Mouse (Mus musculus) liver, embryonic 13.5 days (tissue): ENCODE measurements around the gene Ndufv3. TPM values are rescaled to one million over a fixed set of nuclear protein-coding genes. Genes with fewer than 3 reads are reported as not detected.
"Not testable (repeated sequence)": the region's sequence is repeated elsewhere in the genome, so short reads cannot be mapped to it uniquely, and the experiment has no call there.

Experiments
- ATAC-seq: fragments of 200-750 bp; cut with Nextera tagmentation; 2 replicates; pipeline ENCODE4 v1.8.0; 2017; ENCODE audit warnings: low read depth, mild to moderate bottlenecking, moderate number of reproducible peaks, moderate library complexity
- DNase-seq: peaks from one replicate; pipeline ENCODE4 v3.0.0; 2022
- H3K27ac ChIP-seq: fragments of 300-500 bp; sonication (generic); 2 replicates; pipeline ENCODE4 v1.5.1; 2015; ENCODE audit warnings: moderate library complexity, mild to moderate bottlenecking, inconsistent platforms
- H3K27me3 ChIP-seq: fragments of 300-500 bp; sonication (generic); 2 replicates; pipeline ENCODE4 v1.6.1; 2015; ENCODE audit warnings: mild to moderate bottlenecking, inconsistent platforms
- H3K36me3 ChIP-seq: fragments of 300-500 bp; sonication (generic); 2 replicates; pipeline ENCODE4 v1.6.1; 2015; ENCODE audit warnings: mild to moderate bottlenecking, inconsistent platforms
- H3K4me1 ChIP-seq: fragments of 300-500 bp; sonication (generic); replicated peaks from 2 replicates; pipeline ENCODE4 v1.6.1; 2015; ENCODE audit warnings: inconsistent platforms
- H3K4me2 ChIP-seq: fragments of 300-500 bp; sonication (generic); 2 replicates; pipeline ENCODE4 v1.6.1; 2015; ENCODE audit warnings: inconsistent platforms, mild to moderate bottlenecking, moderate library complexity
- H3K4me3 ChIP-seq: fragments of 300-500 bp; sonication (generic); replicated peaks from 2 replicates; pipeline ENCODE4 v1.5.1; 2015; ENCODE audit warnings: mild to moderate bottlenecking, inconsistent platforms
- H3K9ac ChIP-seq: fragments of 300-500 bp; sonication (generic); 2 replicates; pipeline ENCODE4 v1.6.1; 2015; ENCODE audit warnings: mild to moderate bottlenecking, inconsistent platforms
- H3K9me3 ChIP-seq: fragments of 300-500 bp; sonication (generic); replicated peaks from 2 replicates; pipeline ENCODE4 v1.6.1; 2016; ENCODE audit warnings: inconsistent platforms
- WGBS: fragments of 180-500 bp; shearing (Covaris S2); methylation state at CpG from one replicate; pipeline ENCODE4 v1.1.7; 2015; ENCODE audit not compliant: insufficient replicate concordance; 5-methylcytosine and 5-hydroxymethylcytosine counted together
- polyA plus RNA-seq: library from polyadenylated mRNA; unstranded; fragments of >200 nt; fragmentation: Nextera tagmentation; extraction: Ambion mirVana; gene quantifications from 2 replicates; pipeline ENCODE4 v1.2.1, GENCODE M21; 2015

Gene Ndufv3
- polyA plus RNA-seq, 1 experiment from 2014 or later, result 179 TPM

GRCm38 (mm10) chr17:31535871-31536629 lies 16.1 kb downstream of the Ndufv3 start:
- H3K27ac ChIP-seq, result no peak overlapping the region
- H3K27me3 ChIP-seq, result no peaks in the 10 kb centered on the region
- H3K9me3 ChIP-seq, result no peaks in the 10 kb centered on the region
- peaks cover 13% of the 10 kb centered on the region for H3K36me3 ChIP-seq
- ATAC-seq (no peak), DNase-seq (no peak)
- H3K4me3 ChIP-seq, result no peak overlapping the region
- 31% methylated on average over 8 of the region's 8 CpGs for WGBS
- no peak overlapping the region for H3K4me2 ChIP-seq
- no peaks in the 10 kb centered on the region for H3K4me1 ChIP-seq
- H3K9ac ChIP-seq, result no peak overlapping the region

GRCm38 (mm10) chr17:31540101-31540500 lies 20.2 kb downstream of the Ndufv3 start:
- no peak for DNase-seq
- ATAC-seq, result no peak

GRCm38 (mm10) chr17:31540809-31541459 lies 21.0 kb downstream of the Ndufv3 start:
- 58% methylated on average over 4 of the region's 4 CpGs for WGBS
- Histone ChIP-seq H3K27ac (no peak overlapping the region), H3K9ac (no peak overlapping the region)

More at GRCm38 (mm10) chr17:31540101-31540500, 20.2 kb downstream of the Ndufv3 start:
- no peak overlapping the region for H3K9ac ChIP-seq
- no peaks in the 10 kb centered on the region for H3K27me3 ChIP-seq
- H3K27ac ChIP-seq, result no peak overlapping the region
- no peaks in the 10 kb centered on the region for H3K4me1 ChIP-seq
- WGBS, result 45% methylated on average over 3 of the region's 3 CpGs
- H3K36me3 ChIP-seq, result no peaks in the 10 kb centered on the region
- no peaks in the 10 kb centered on the region for H3K9me3 ChIP-seq
- no peak overlapping the region for H3K4me2 ChIP-seq
- no peak overlapping the region for H3K4me3 ChIP-seq

GRCm38 (mm10) chr17:31541460-31541831 lies 21.5 kb downstream of the Ndufv3 start:
- H3K4me3 ChIP-seq, result no peak overlapping the region
- H3K9ac ChIP-seq, result no peak overlapping the region
- DNase-seq (no peak), ATAC-seq (no peak)
- H3K4me2 ChIP-seq, result no peak overlapping the region
- 56% methylated on average over 6 of the region's 6 CpGs for WGBS
- no peaks in the 10 kb centered on the region for H3K4me1 ChIP-seq
- H3K27me3 ChIP-seq, result no peaks in the 10 kb centered on the region
- no peak overlapping the region for H3K27ac ChIP-seq
- H3K9me3 ChIP-seq, result no peaks in the 10 kb centered on the region
- H3K36me3 ChIP-seq, result no peaks in the 10 kb centered on the region

More at GRCm38 (mm10) chr17:31540809-31541459, 21.0 kb downstream of the Ndufv3 start:
- no peak for ATAC-seq
- H3K4me2 ChIP-seq, result no peak overlapping the region
- no peak overlapping the region for H3K4me3 ChIP-seq
- H3K9me3 ChIP-seq, result no peaks in the 10 kb centered on the region
- no peak for DNase-seq
- H3K36me3 ChIP-seq, result no peaks in the 10 kb centered on the region
- H3K4me1 ChIP-seq, result no peaks in the 10 kb centered on the region
- H3K27me3 ChIP-seq, result no peaks in the 10 kb centered on the region

GRCm38 (mm10) chr17:31543574-31543973 lies 23.7 kb downstream of the Ndufv3 start:
- no peak for ATAC-seq
- Histone ChIP-seq H3K27me3 (no peaks in the 10 kb centered on the region), H3K36me3 (no peaks in the 10 kb centered on the region), H3K4me2 (no peak overlapping the region), H3K9me3 (no peaks in the 10 kb centered on the region), H3K4me3 (no peak overlapping the region), H3K27ac (no peak overlapping the region), H3K9ac (no peak overlapping the region), H3K4me1 (no peaks in the 10 kb centered on the region)
- 40% methylated on average over 6 of the region's 6 CpGs for WGBS
- DNase-seq, result no peak

- H3K36me3 ChIP-seq, result no peaks in the 10 kb centered on the region
- WGBS, result 72% methylated on average over 9 of the region's 9 CpGs
- no peaks in the 10 kb centered on the region for H3K9me3 ChIP-seq
Observed at GRCm38 (mm10) chr17:31546444-31547196, 26.7 kb downstream of the Ndufv3 start.

GRCm38 (mm10) chr17:31547974-31548373 lies 28.1 kb downstream of the Ndufv3 start:
- Histone ChIP-seq H3K27ac (no peak overlapping the region), H3K4me3 (no peak overlapping the region), H3K4me1 (no peaks in the 10 kb centered on the region), H3K9me3 (no peaks in the 10 kb centered on the region), H3K27me3 (no peaks in the 10 kb centered on the region), H3K36me3 (no peaks in the 10 kb centered on the region), H3K9ac (no peak overlapping the region), H3K4me2 (no peak overlapping the region)
- WGBS, result 56% methylated on average over 3 of the region's 3 CpGs
- ATAC-seq (no peak), DNase-seq (no peak)

More at GRCm38 (mm10) chr17:31546444-31547196, 26.7 kb downstream of the Ndufv3 start:
- Histone ChIP-seq H3K9ac (no peak overlapping the region), H3K4me3 (no peak overlapping the region), H3K27me3 (no peaks in the 10 kb centered on the region), H3K4me1 (no peaks in the 10 kb centered on the region), H3K27ac (no peak overlapping the region), H3K4me2 (no peak overlapping the region)
- no peak for ATAC-seq
- DNase-seq, result no peak

GRCm38 (mm10) chr17:31549389-31549788 lies 29.5 kb downstream of the Ndufv3 start:
- Histone ChIP-seq H3K9me3 (no peaks in the 10 kb centered on the region), H3K4me1 (no peaks in the 10 kb centered on the region), H3K4me3 (no peak overlapping the region), H3K9ac (no peak overlapping the region), H3K27me3 (no peaks in the 10 kb centered on the region), H3K4me2 (no peak overlapping the region), H3K36me3 (no peaks in the 10 kb centered on the region), H3K27ac (no peak overlapping the region)
- ATAC-seq, result no peak
- no peak for DNase-seq
- WGBS, result 55% methylated on average over 8 of the region's 8 CpGs

GRCm38 (mm10) chr17:31552601-31553000 lies 32.7 kb downstream of the Ndufv3 start:
- H3K36me3 ChIP-seq, H3K4me3 ChIP-seq, H3K4me1 ChIP-seq, H3K4me2 ChIP-seq, DNase-seq, H3K9me3 ChIP-seq, H3K27ac ChIP-seq, H3K27me3 ChIP-seq, H3K9ac ChIP-seq, ATAC-seq: not testable (repeated sequence)
- WGBS, result 88% methylated on average over 23 of the region's 23 CpGs

- Histone ChIP-seq H3K9me3 (no peaks in the 10 kb centered on the region), H3K9ac (no peak overlapping the region), H3K4me3 (no peak overlapping the region), H3K27me3 (no peaks in the 10 kb centered on the region), H3K4me2 (no peak overlapping the region), H3K27ac (no peak overlapping the region), H3K36me3 (no peaks in the 10 kb centered on the region), H3K4me1 (peaks cover 3% of the 10 kb centered on the region)
- DNase-seq (no peak), ATAC-seq (no peak)
- WGBS, result 59% methylated on average over 4 of the region's 4 CpGs
Observed at GRCm38 (mm10) chr17:31556253-31556652, 36.3 kb downstream of the Ndufv3 start.

GRCm38 (mm10) chr17:31557124-31557880 lies 37.4 kb downstream of the Ndufv3 start:
- H3K4me3 ChIP-seq, result no peak overlapping the region
- no peak overlapping the region for H3K9ac ChIP-seq
- H3K9me3 ChIP-seq, result no peaks in the 10 kb centered on the region
- 66% methylated on average over 11 of the region's 11 CpGs for WGBS
- ATAC-seq (no peak), DNase-seq (no peak)
- H3K27ac ChIP-seq, result no peak overlapping the region
- H3K36me3 ChIP-seq, result no peaks in the 10 kb centered on the region
- H3K27me3 ChIP-seq, result no peaks in the 10 kb centered on the region
- H3K4me1 ChIP-seq, result peaks cover 3% of the 10 kb centered on the region
- H3K4me2 ChIP-seq, result no peak overlapping the region
